Mouse (Mus musculus) liver, embryonic 14.5 days (tissue): ENCODE measurements around the gene Klhl29. TPM values are rescaled to one million over a fixed set of nuclear protein-coding genes. Genes with fewer than 3 reads are reported as not detected.

Source experiments
- ATAC-seq: fragments of 200-750 bp; cut with Nextera tagmentation; 2 replicates; pipeline ENCODE4 v1.8.0; 2017; ENCODE audit warnings: moderate number of reproducible peaks, mild to moderate bottlenecking, moderate library complexity; ENCODE audit not compliant: insufficient read depth
- DNase-seq, 3 experiments: peaks; one replicate each; pipeline ENCODE4 v3.0.0-alpha.2; 2012 to 2013; ENCODE audit warnings: low read depth in 3 of 3, low spot score in 3 of 3
- H3K27ac ChIP-seq: fragments of 300-500 bp; sonication (generic); 2 replicates; pipeline ENCODE4 v1.5.1; 2014; ENCODE audit warnings: moderate library complexity, mild to moderate bottlenecking, control low read depth, inconsistent platforms
- H3K27me3 ChIP-seq: fragments of 300-500 bp; sonication (generic); 2 replicates; pipeline ENCODE4 v1.6.1; 2014; ENCODE audit warnings: mild to moderate bottlenecking, low read length, moderate library complexity; ENCODE audit not compliant: control insufficient read depth, insufficient read depth
- H3K36me3 ChIP-seq: fragments of 300-500 bp; sonication (generic); replicated peaks from 2 replicates; pipeline ENCODE4 v1.6.1; 2014; ENCODE audit warnings: low read depth; ENCODE audit not compliant: control insufficient read depth, insufficient read depth
- H3K4me1 ChIP-seq, 2 experiments: fragments of 200-500 bp in 1 of 2; fragments of 300-500 bp in 1 of 2; sonication (generic) in 1 of 2; replicated peaks; 2 replicates each; pipeline ENCODE4 v1.6.1; 2012 to 2014; ENCODE audit warnings: antibody characterized with exemption in 1 of 2, inconsistent platforms in 1 of 2, low read length in 1 of 2; ENCODE audit not compliant: control insufficient read depth in 2 of 2, insufficient read depth in 2 of 2
- H3K4me2 ChIP-seq: fragments of 300-500 bp; sonication (generic); 2 replicates; pipeline ENCODE4 v1.6.1; 2014; ENCODE audit warnings: low read depth, mild to moderate bottlenecking, control low read depth, moderate library complexity
- H3K4me3 ChIP-seq, 2 experiments: fragments of 200-500 bp in 1 of 2; fragments of 300-500 bp in 1 of 2; sonication (generic) in 1 of 2; 2 replicates each; pipeline ENCODE4 v1.5.1; 2012 to 2014; ENCODE audit warnings: low read depth in 2 of 2, low read length in 2 of 2, mild to moderate bottlenecking in 2 of 2, control low read depth in 1 of 2, inconsistent platforms in 1 of 2, moderate library complexity in 1 of 2; ENCODE audit not compliant: insufficient read depth in 1 of 2
- H3K9ac ChIP-seq: fragments of 300-500 bp; sonication (generic); replicated peaks from 2 replicates; pipeline ENCODE4 v1.6.1; 2014; ENCODE audit warnings: mild to moderate bottlenecking, control low read depth, moderate library complexity
- H3K9me3 ChIP-seq: fragments of 300-500 bp; sonication (generic); 2 replicates; pipeline ENCODE4 v1.6.1; 2016; ENCODE audit warnings: low read length, mixed read lengths; ENCODE audit not compliant: control insufficient read depth
- CTCF ChIP-seq: IDR thresholded peaks from 2 replicates; pipeline ENCODE4 v1.5.1; 2016; ENCODE audit warnings: antibody characterized with exemption, low read depth, control low read depth
- EP300 ChIP-seq: IDR thresholded peaks from 2 replicates; pipeline ENCODE4 v1.6.1; 2016; ENCODE audit warnings: antibody characterized with exemption, low read depth
- WGBS: fragments of 180-500 bp; shearing (Covaris S2); extraction: QIAGEN DNeasy Blood & Tissue Kit; methylation state at CpG from one replicate; pipeline ENCODE4 v1.1.7; 2014; ENCODE audit not compliant: insufficient replicate concordance; 5-methylcytosine and 5-hydroxymethylcytosine counted together
- polyA plus RNA-seq, 2 experiments: library from polyadenylated mRNA; depleted of rRNA in 1 of 2; stranded (reverse) in 1 of 2; unstranded in 1 of 2; fragments of >200 nt; fragmentation: Nextera tagmentation in 1 of 2; extraction: Ambion mirVana in 1 of 2; gene quantifications; 2 replicates each; pipeline versions ENCODE4 v1.2.1 to v1.2.3; 2012 to 2014

Gene Klhl29
- polyA plus RNA-seq, 2 experiments: 0.06 to 0.11 TPM

DNA sequence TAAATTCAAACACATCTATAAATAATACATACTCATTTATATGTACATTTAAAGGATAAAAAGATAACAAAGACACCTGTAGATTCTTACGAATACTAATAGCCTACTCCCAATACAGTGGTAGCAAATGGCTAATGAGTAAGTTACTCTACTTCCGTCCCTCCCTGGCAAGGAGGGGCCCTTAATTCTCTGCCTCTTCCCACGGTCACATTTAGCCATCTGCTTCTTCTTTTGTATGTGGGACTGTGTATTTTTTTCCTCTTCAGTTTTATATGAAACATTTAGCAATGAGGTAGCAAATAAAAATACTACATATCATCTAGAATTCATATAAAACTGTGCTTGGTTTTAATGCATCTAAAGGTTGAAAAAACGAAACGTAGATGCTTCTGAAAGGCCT is 73.6 kb downstream of the Klhl29 start:
- H3K4me1 ChIP-seq: no peaks in the 10 kb centered on the region
- H3K27me3 ChIP-seq: no peaks in the 10 kb centered on the region
- H3K4me2 ChIP-seq: no peak overlapping the region
- no peak overlapping the region for H3K9ac ChIP-seq
- TF ChIP-seq EP300: no peak
- no peak for TF ChIP-seq CTCF
- H3K4me3 ChIP-seq: no peak overlapping the region
- ATAC-seq: no peak
- DNase-seq: no peak
- no peaks in the 10 kb centered on the region for H3K36me3 ChIP-seq
- no peak overlapping the region for H3K27ac ChIP-seq
- 63% methylated on average over 5 of the region's 5 CpGs for WGBS
- H3K9me3 ChIP-seq: no peaks in the 10 kb centered on the region

DNA sequence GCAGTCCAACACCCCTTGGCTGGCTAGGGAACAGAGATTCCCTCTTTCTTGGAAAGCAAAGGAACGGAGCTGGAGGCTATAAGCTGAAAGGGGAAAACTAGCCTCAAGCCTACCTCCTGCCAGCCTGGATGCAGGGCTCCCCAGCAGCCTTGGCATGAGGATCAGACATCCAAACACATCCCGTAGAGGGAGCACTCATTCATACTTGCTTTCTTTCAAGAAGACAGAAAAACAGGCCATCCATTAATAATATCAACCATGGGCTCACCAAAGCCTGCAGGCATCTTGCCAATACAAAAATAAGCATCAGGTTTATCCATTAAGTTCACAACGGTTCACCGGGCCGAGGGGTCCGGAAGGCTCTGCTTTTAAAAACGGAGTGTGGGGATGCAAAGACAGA is 79.1 kb downstream of the Klhl29 start:
- H3K27ac ChIP-seq: no peak overlapping the region
- no peaks in the 10 kb centered on the region for H3K27me3 ChIP-seq
- TF ChIP-seq EP300: no peak
- no peak for TF ChIP-seq CTCF
- H3K4me3 ChIP-seq: no peak overlapping the region
- WGBS: 68% methylated on average over 7 of the region's 7 CpGs
- no peak for ATAC-seq
- no peak for DNase-seq
- H3K9me3 ChIP-seq: no peaks in the 10 kb centered on the region
- H3K9ac ChIP-seq: no peak overlapping the region
- H3K4me1 ChIP-seq: no peaks in the 10 kb centered on the region
- no peak overlapping the region for H3K4me2 ChIP-seq
- no peaks in the 10 kb centered on the region for H3K36me3 ChIP-seq

GRCm38 (mm10) chr12:5292316-5292715 is 83.2 kb downstream of the Klhl29 start:
- no peak for ATAC-seq
- 69% methylated on average over 7 of the region's 7 CpGs for WGBS

GRCm38 (mm10) chr12:5285579-5285978 is 89.9 kb downstream of the Klhl29 start:
- H3K9me3 ChIP-seq: no peaks in the 10 kb centered on the region
- H3K4me2 ChIP-seq: no peak overlapping the region
- H3K4me3 ChIP-seq: no peak overlapping the region
- no peak overlapping the region for H3K27ac ChIP-seq
- H3K4me1 ChIP-seq: no peaks in the 10 kb centered on the region
- no peak for TF ChIP-seq EP300
- no peak for TF ChIP-seq CTCF
- H3K27me3 ChIP-seq: no peaks in the 10 kb centered on the region
- ATAC-seq (no peak), DNase-seq (no peak)
- H3K9ac ChIP-seq: no peak overlapping the region
- 70% methylated on average over 11 of the region's 11 CpGs for WGBS
- H3K36me3 ChIP-seq: no peaks in the 10 kb centered on the region

More at GRCm38 (mm10) chr12:5292316-5292715, 83.2 kb downstream of the Klhl29 start:
- no peak for DNase-seq
- no peak overlapping the region for H3K4me3 ChIP-seq
- no peaks in the 10 kb centered on the region for H3K36me3 ChIP-seq
- no peak overlapping the region for H3K9ac ChIP-seq
- no peaks in the 10 kb centered on the region for H3K27me3 ChIP-seq
- H3K4me2 ChIP-seq: no peak overlapping the region
- no peak for TF ChIP-seq CTCF
- no peak for TF ChIP-seq EP300
- H3K4me1 ChIP-seq: no peaks in the 10 kb centered on the region
- no peaks in the 10 kb centered on the region for H3K9me3 ChIP-seq
- no peak overlapping the region for H3K27ac ChIP-seq

GRCm38 (mm10) chr12:5284961-5285360 is 90.5 kb downstream of the Klhl29 start:
- no peaks in the 10 kb centered on the region for H3K27me3 ChIP-seq
- DNase-seq (no peak), ATAC-seq (no peak)
- H3K27ac ChIP-seq: no peak overlapping the region
- no peak overlapping the region for H3K4me3 ChIP-seq
- H3K9ac ChIP-seq: no peak overlapping the region
- 66% methylated on average over 6 of the region's 6 CpGs for WGBS
- no peaks in the 10 kb centered on the region for H3K9me3 ChIP-seq
- H3K4me2 ChIP-seq: no peak overlapping the region
- no peak for TF ChIP-seq CTCF
- no peak for TF ChIP-seq EP300
- no peaks in the 10 kb centered on the region for H3K36me3 ChIP-seq
- H3K4me1 ChIP-seq: no peaks in the 10 kb centered on the region
